Mouse (Mus musculus) adrenal gland, postnatal 36 days (tissue): ENCODE results near the gene Cox7a2l. TPM values are rescaled to one million over a fixed set of nuclear protein-coding genes. Genes with fewer than 3 reads are reported as not detected.

Source experiments
- DNase-seq, 2 experiments: peaks; one replicate each; pipeline ENCODE4 v3.0.0; 2021; ENCODE audit warnings: mixed read lengths in 1 of 2
- total RNA-seq, 2 experiments: library from RNA; stranded (reverse); gene quantifications; 2 replicates each; pipeline ENCODE4 v1.2.3; 2021

Cox7a2l gene
- total RNA-seq, 2 experiments from 2014 or later: 164 to 181 TPM

- no peak for DNase-seq
Observed at GRCm38 (mm10) chr17:83453587-83453986, 63.5 kb downstream of the Cox7a2l start.

DNA sequence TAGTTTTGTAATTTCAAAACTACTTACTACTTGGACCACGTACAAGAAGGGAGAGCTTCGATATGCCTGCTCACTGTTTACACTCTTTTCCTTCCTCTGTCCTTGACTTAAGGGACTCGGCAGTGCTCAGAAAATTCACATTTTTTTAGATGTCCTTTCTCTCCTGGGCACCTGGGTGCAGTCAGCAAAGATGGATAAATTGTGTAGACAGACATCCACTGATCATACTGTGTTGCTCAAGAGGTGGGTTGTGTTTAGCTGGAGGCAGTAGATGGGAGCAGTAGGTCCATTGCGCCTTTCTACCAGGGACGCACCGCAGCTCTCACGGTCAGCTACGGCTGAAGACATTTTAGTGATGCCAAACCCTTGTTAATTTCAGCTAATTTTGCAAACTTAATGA, 64.7 kb downstream of the Cox7a2l start:
- DNase-seq: no peak

Other genes with a start within 250 kb of the Cox7a2l start
- 10 to 100 TPM; 21.0 to 23.3 TPM for gene Eml4, start 166.4 kb downstream of the Cox7a2l start, total RNA-seq
- 10 to 100 TPM; 11.7 to 18.2 TPM for gene Kcng3, start 114.6 kb upstream of the Cox7a2l start, total RNA-seq
- gene Mta3, start 188.8 kb upstream of the Cox7a2l start, total RNA-seq: 10 to 100 TPM; 73.9 to 75.6 TPM